Mouse (Mus musculus): ENCODE results near the gene Pde4dip. TPM values are rescaled to one million over a fixed set of nuclear protein-coding genes. Genes with fewer than 3 reads are reported as not detected.

Pde4dip gene
- polyA plus RNA-seq, 1 experiment: 31.3 TPM

- no peak for DNase-seq (ENCODE audit: low spot score)
These were observed 202.0 kb downstream of the Pde4dip start for GRCm38 (mm10) chr3:97686372-97687117.

GRCm38 (mm10) chr3:97683560-97684195 lies 204.8 kb downstream of the Pde4dip start:
- DNase-seq (ENCODE audit: low spot score): no peak

GRCm38 (mm10) chr3:97682576-97682975 lies 205.9 kb downstream of the Pde4dip start:
- no peak for DNase-seq (ENCODE audit: low spot score)

GRCm38 (mm10) chr3:97682159-97682502 lies 206.4 kb downstream of the Pde4dip start:
- no peak for DNase-seq (ENCODE audit: low spot score)

GRCm38 (mm10) chr3:97681321-97682158 lies 207.0 kb downstream of the Pde4dip start:
- no peak for DNase-seq (ENCODE audit: low spot score)

- peak; percentile 65 for DNase-seq (ENCODE audit: low spot score)
These were observed 207.7 kb downstream of the Pde4dip start for GRCm38 (mm10) chr3:97680631-97681320.

- no peak for DNase-seq (ENCODE audit: low spot score)
These were observed 210.1 kb downstream of the Pde4dip start for GRCm38 (mm10) chr3:97678416-97678815.

GRCm38 (mm10) chr3:97676126-97676525 lies 212.4 kb downstream of the Pde4dip start:
- DNase-seq (ENCODE audit: low spot score): no peak

- DNase-seq (ENCODE audit: low spot score): no peak
These were observed 213.8 kb downstream of the Pde4dip start, which contains the start of gene Gm17651 for GRCm38 (mm10) chr3:97674644-97675110. Gene Gm17651 (minus strand): TSS chr3:97674694.

- no peak for DNase-seq (ENCODE audit: low spot score)
These were observed 221.3 kb downstream of the Pde4dip start for GRCm38 (mm10) chr3:97667093-97667675.

GRCm38 (mm10) chr3:97666154-97666553 lies 222.4 kb downstream of the Pde4dip start:
- DNase-seq (ENCODE audit: low spot score): no peak

GRCm38 (mm10) chr3:97665525-97665924 lies 223.0 kb downstream of the Pde4dip start:
- DNase-seq (ENCODE audit: low spot score): no peak

GRCm38 (mm10) chr3:97661206-97661605 lies 227.3 kb downstream of the Pde4dip start:
- no peak for DNase-seq (ENCODE audit: low spot score)

GRCm38 (mm10) chr3:97659746-97660145 lies 228.8 kb downstream of the Pde4dip start:
- no peak for DNase-seq (ENCODE audit: low spot score)

GRCm38 (mm10) chr3:97658426-97659193 lies 229.9 kb downstream of the Pde4dip start:
- DNase-seq (ENCODE audit: low spot score): no peak

- peak; percentile 98 for DNase-seq (ENCODE audit: low spot score)
These were observed 230.7 kb downstream of the Pde4dip start, which contains the start of gene Prkab2 for GRCm38 (mm10) chr3:97657655-97658411. Gene Prkab2 (plus strand): TSS chr3:97658193.

GRCm38 (mm10) chr3:97654901-97655300 lies 233.6 kb downstream of the Pde4dip start:
- no peak for DNase-seq (ENCODE audit: low spot score)

GRCm38 (mm10) chr3:97653781-97654180 lies 234.7 kb downstream of the Pde4dip start:
- no peak for DNase-seq (ENCODE audit: low spot score)

GRCm38 (mm10) chr3:97651604-97652003 lies 236.9 kb downstream of the Pde4dip start:
- no peak for DNase-seq (ENCODE audit: low spot score)

- DNase-seq (ENCODE audit: low spot score): no peak
These were observed 239.0 kb downstream of the Pde4dip start for GRCm38 (mm10) chr3:97649469-97649868.
